Mouse (Mus musculus) liver, embryonic 14.5 days (tissue): ENCODE data around the gene Bcap31. TPM values are rescaled to one million over a fixed set of nuclear protein-coding genes. Genes with fewer than 3 reads are reported as not detected.

Experiments used
- ATAC-seq: fragments of 200-750 bp; cut with Nextera tagmentation; 2 replicates; pipeline ENCODE4 v1.8.0; 2017; ENCODE audit warnings: moderate number of reproducible peaks, mild to moderate bottlenecking, moderate library complexity; ENCODE audit not compliant: insufficient read depth
- DNase-seq, 3 experiments: peaks; one replicate each; pipeline ENCODE4 v3.0.0-alpha.2; 2012 to 2013; ENCODE audit warnings: low read depth in 3 of 3, low spot score in 3 of 3
- H3K27ac ChIP-seq: fragments of 300-500 bp; sonication (generic); 2 replicates; pipeline ENCODE4 v1.5.1; 2014; ENCODE audit warnings: moderate library complexity, mild to moderate bottlenecking, control low read depth, inconsistent platforms
- H3K27me3 ChIP-seq: fragments of 300-500 bp; sonication (generic); 2 replicates; pipeline ENCODE4 v1.6.1; 2014; ENCODE audit warnings: mild to moderate bottlenecking, low read length, moderate library complexity; ENCODE audit not compliant: control insufficient read depth, insufficient read depth
- H3K36me3 ChIP-seq: fragments of 300-500 bp; sonication (generic); replicated peaks from 2 replicates; pipeline ENCODE4 v1.6.1; 2014; ENCODE audit warnings: low read depth; ENCODE audit not compliant: control insufficient read depth, insufficient read depth
- H3K4me1 ChIP-seq, 2 experiments: fragments of 200-500 bp in 1 of 2; fragments of 300-500 bp in 1 of 2; sonication (generic) in 1 of 2; replicated peaks; 2 replicates each; pipeline ENCODE4 v1.6.1; 2012 to 2014; ENCODE audit warnings: antibody characterized with exemption in 1 of 2, inconsistent platforms in 1 of 2, low read length in 1 of 2; ENCODE audit not compliant: control insufficient read depth in 2 of 2, insufficient read depth in 2 of 2
- H3K4me2 ChIP-seq: fragments of 300-500 bp; sonication (generic); 2 replicates; pipeline ENCODE4 v1.6.1; 2014; ENCODE audit warnings: low read depth, mild to moderate bottlenecking, control low read depth, moderate library complexity
- H3K4me3 ChIP-seq, 2 experiments: fragments of 200-500 bp in 1 of 2; fragments of 300-500 bp in 1 of 2; sonication (generic) in 1 of 2; 2 replicates each; pipeline ENCODE4 v1.5.1; 2012 to 2014; ENCODE audit warnings: low read depth in 2 of 2, low read length in 2 of 2, mild to moderate bottlenecking in 2 of 2, control low read depth in 1 of 2, inconsistent platforms in 1 of 2, moderate library complexity in 1 of 2; ENCODE audit not compliant: insufficient read depth in 1 of 2
- H3K9ac ChIP-seq: fragments of 300-500 bp; sonication (generic); replicated peaks from 2 replicates; pipeline ENCODE4 v1.6.1; 2014; ENCODE audit warnings: mild to moderate bottlenecking, control low read depth, moderate library complexity
- H3K9me3 ChIP-seq: fragments of 300-500 bp; sonication (generic); 2 replicates; pipeline ENCODE4 v1.6.1; 2016; ENCODE audit warnings: low read length, mixed read lengths; ENCODE audit not compliant: control insufficient read depth
- CTCF ChIP-seq: IDR thresholded peaks from 2 replicates; pipeline ENCODE4 v1.5.1; 2016; ENCODE audit warnings: antibody characterized with exemption, low read depth, control low read depth
- EP300 ChIP-seq: IDR thresholded peaks from 2 replicates; pipeline ENCODE4 v1.6.1; 2016; ENCODE audit warnings: antibody characterized with exemption, low read depth
- WGBS: fragments of 180-500 bp; shearing (Covaris S2); extraction: QIAGEN DNeasy Blood & Tissue Kit; methylation state at CpG from one replicate; pipeline ENCODE4 v1.1.7; 2014; ENCODE audit not compliant: insufficient replicate concordance; 5-methylcytosine and 5-hydroxymethylcytosine counted together
- polyA plus RNA-seq, 2 experiments: library from polyadenylated mRNA; depleted of rRNA in 1 of 2; stranded (reverse) in 1 of 2; unstranded in 1 of 2; fragments of >200 nt; fragmentation: Nextera tagmentation in 1 of 2; extraction: Ambion mirVana in 1 of 2; gene quantifications; 2 replicates each; pipeline versions ENCODE4 v1.2.1 to v1.2.3; 2012 to 2014

Bcap31 gene
- polyA plus RNA-seq (2012; rRNA removed), result 31.6 and 41.7 TPM in 2 replicates
- polyA plus RNA-seq (2014; fragmentation: Nextera tagmentation; extraction: Ambion mirVana), result 136 and 137 TPM in 2 replicates

DNA sequence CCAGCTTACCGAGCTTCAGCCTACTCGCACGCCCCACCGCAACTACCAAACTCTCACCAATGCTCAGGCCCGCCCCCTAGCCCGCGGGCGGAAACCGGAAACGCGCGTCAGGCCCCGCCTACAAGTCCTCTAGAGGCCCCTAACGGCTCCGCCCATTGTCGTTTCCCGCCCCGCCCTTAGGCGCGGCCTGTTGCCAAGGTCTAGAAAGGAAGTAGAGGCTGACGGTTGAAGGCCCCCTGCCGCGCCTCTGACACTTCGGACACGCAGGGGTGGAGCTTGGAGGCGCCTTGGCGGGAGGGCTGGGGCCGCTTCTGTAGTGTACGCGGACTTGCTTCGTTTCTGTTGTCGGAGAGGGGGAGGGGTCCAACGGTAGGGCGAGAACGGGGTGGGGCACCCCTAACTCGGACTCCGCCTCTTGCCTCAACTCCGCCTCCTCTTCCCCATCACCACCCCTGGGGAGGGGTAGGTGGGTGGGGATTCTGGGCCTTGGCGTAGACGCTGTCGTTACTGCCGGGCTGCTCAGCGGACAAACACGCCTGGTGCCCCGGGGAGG is at the start of gene Bcap31, which contains the start of gene Abcd1:
Gene Bcap31 (minus strand): TSS at position 67 of the 553 bp plus-strand sequence.
Gene Abcd1 (plus strand): TSS at position 489 of the 553 bp plus-strand sequence.
- Histone ChIP-seq H3K4me2 (peak within 1 kb of the TSS; percentile 72), H3K9me3 (no peaks in the 10 kb centered on the region), H3K27ac (peak within 1 kb of the TSS; percentile 83), H3K4me1 (peaks cover 3 to 21% of the 10 kb centered on the region in 2 experiments; a peak in 2 of 4 replicates), H3K27me3 (no peaks in the 10 kb centered on the region), H3K4me3 (peak within 1 kb of the TSS; percentile 71 to 91), H3K9ac (peak within 1 kb of the TSS; percentile 79), H3K36me3 (no peaks in the 10 kb centered on the region; the same call in 1 of the 2 replicates)
- TF ChIP-seq CTCF, result no peak
- no peak for TF ChIP-seq EP300
- DNase-seq (peak; percentile 87 to 92 (median 88)), ATAC-seq (peak; percentile 90)
- 15% methylated on average over 41 of the region's 45 CpGs for WGBS

DNA sequence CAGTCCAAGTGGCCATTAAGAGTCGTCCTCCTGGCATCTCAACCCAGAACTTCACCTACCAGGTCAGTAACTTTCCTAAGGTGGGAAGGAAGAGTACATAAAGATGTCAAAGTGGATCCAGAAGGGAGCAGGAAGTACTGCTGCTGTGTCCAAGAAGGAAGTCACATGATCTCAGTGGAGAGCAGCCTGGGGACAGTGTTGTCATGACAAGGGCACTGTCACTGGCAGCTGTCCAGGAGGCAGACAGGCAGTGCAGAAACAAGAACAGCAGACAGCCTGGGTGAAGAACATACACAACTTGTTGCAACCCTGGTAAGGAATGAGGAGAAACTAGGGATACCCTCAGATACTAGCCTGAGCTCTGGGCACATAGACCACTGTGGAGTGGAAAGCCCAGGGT is 49.3 kb upstream of the Bcap31 start:
- Histone ChIP-seq H3K27me3 (no peaks in the 10 kb centered on the region), H3K9me3 (no peaks in the 10 kb centered on the region), H3K4me2 (no peak overlapping the region), H3K4me3 (no peak overlapping the region), H3K9ac (no peak overlapping the region), H3K4me1 (no peaks in the 10 kb centered on the region; a peak in 1 of 4 replicates), H3K36me3 (no peaks in the 10 kb centered on the region), H3K27ac (no peak overlapping the region)
- 19% methylated on average over 1 of the region's 1 CpGs for WGBS
- TF ChIP-seq CTCF (no peak), EP300 (no peak)
- DNase-seq, result no peak
- no peak for ATAC-seq

DNA sequence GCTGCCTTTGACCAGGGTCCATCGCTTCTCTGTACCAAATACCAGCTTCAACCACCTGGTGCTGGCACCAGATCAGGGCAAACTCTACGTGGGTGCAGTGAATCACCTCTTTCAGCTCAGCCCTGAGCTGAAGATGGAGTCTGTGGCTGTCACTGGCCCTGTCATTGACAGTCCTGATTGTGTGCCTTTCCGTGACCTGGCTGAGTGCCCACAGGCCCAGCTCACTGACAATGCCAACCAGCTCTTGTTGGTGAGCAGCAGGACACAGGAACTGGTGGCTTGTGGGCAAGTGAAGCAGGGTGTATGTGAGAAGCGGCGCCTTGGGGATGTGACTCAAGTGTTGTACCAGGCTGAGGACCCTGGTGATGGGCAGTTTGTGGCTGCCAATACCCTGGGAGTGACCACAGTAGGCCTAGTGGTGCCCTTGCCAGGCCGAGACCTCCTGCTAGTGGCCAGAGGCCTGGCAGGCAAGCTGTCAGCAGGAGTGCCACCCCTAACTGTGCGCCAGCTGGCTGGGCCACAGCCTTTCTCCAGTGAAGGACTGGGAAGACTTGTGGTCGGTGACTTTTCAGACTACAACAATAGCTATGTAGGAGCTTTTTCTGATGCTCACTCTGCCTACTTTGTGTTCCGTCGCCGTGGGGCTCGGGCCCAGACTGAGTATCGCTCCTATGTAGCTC is 42.8 kb upstream of the Bcap31 start:
- Histone ChIP-seq H3K4me3 (no peak overlapping the region), H3K9me3 (no peaks in the 10 kb centered on the region), H3K4me1 (no peaks in the 10 kb centered on the region), H3K9ac (no peak overlapping the region), H3K27ac (no peak overlapping the region), H3K36me3 (no peaks in the 10 kb centered on the region), H3K4me2 (no peak overlapping the region), H3K27me3 (no peaks in the 10 kb centered on the region)
- WGBS, result 74% methylated on average over 12 of the region's 13 CpGs
- DNase-seq (no peak), ATAC-seq (no peak)
- TF ChIP-seq CTCF (no peak), EP300 (no peak)

DNA sequence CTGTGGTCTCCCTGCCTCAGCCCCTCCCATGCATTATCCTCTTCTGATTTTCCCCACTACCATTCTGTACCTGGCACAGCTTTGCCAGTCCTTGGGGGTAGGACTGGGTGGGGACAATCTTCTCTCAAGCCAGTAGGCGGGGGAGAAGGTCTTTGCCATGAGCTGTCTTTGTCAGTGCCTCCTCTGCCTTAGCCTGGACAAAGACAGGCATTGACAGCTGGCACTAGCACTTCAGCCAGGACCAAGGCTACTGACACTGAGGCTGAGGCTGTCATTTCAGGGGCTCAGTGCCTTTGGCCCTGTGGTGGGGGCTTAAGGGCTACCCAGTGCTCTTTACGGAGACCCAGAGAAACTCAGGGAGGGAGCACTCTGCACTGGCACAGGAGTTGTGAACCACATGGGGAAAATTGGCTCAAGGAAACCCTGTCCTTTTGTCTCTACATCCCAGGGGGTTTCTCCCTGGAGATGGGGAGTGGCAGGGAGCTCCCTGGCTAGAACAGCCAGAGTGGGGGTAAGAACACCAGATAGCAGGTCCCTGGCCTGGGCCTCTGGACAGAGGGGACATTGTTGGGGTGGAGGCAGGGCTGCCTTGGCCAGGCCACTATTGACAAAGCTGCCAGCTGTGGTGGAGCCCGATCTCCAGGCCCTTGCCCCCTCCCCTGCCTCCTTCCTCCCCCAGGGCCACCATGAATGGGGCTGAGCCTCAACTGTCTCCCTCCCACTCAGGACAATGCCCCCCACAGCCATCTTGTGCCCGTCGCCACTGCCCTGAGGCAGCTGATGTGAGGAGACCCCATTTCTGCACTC is 40.6 kb upstream of the Bcap31 start, which contains the start of gene Plxnb3:
Gene Plxnb3 (plus strand): TSS at position 757 of the 807 bp plus-strand sequence.
- WGBS, result 67% methylated on average over 4 of the region's 5 CpGs
- H3K4me2 ChIP-seq, result no peak within 1 kb of the TSS
- DNase-seq, result no peak
- H3K27ac ChIP-seq, result no peak within 1 kb of the TSS
- ATAC-seq, result no peak
- no peaks in the 10 kb centered on the region for H3K27me3 ChIP-seq
- H3K9me3 ChIP-seq, result no peaks in the 10 kb centered on the region
- no peak within 1 kb of the TSS for H3K9ac ChIP-seq
- TF ChIP-seq CTCF (no peak), EP300 (no peak)
- H3K4me1 ChIP-seq, result no peaks in the 10 kb centered on the region
- no peak within 1 kb of the TSS for H3K4me3 ChIP-seq
- H3K36me3 ChIP-seq, result no peaks in the 10 kb centered on the region

DNA sequence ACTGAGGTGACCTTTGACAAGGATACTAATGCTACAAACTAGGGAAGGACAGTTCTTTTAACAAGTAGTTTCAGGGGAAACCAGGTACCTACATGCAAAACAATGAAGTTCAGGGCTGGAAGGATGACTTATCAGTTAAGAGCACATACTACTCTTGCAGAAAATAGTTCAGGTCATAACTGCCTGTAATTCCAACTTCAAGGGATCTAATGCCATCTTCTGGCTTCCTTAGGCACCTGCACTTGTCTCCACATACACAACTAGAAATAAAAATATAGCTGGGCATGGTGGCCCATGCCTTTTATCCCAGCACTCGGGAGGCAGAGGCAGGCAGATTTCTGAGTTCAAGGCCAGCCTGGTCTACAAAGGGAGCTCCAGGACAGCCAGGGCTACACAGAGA is 33.0 kb upstream of the Bcap31 start:
- H3K9me3 ChIP-seq, result no peaks in the 10 kb centered on the region
- DNase-seq, result no peak
- ATAC-seq, result no peak
- 58% methylated on average over 1 of the region's 1 CpGs for WGBS
- no peak overlapping the region for H3K4me2 ChIP-seq
- H3K27me3 ChIP-seq, result no peaks in the 10 kb centered on the region
- no peak overlapping the region for H3K4me3 ChIP-seq
- H3K36me3 ChIP-seq, result no peaks in the 10 kb centered on the region
- TF ChIP-seq EP300 (no peak), CTCF (no peak)
- H3K27ac ChIP-seq, result no peak overlapping the region
- no peak overlapping the region for H3K9ac ChIP-seq
- H3K4me1 ChIP-seq, result no peaks in the 10 kb centered on the region
